Mouse (Mus musculus) heart, embryonic 10.5 days (tissue): ENCODE data around the gene Rpl39. TPM values are rescaled to one million over a fixed set of nuclear protein-coding genes. Genes with fewer than 3 reads are reported as not detected.
A peak's percentile ranks its signal among the peaks of the same experiment; 100 is the strongest.

Source experiments
- DNase-seq: peaks from one replicate; pipeline ENCODE4 v3.0.0-alpha.2; 2017; ENCODE audit warnings: low spot score
- H3K27ac ChIP-seq: fragments of 300-500 bp; sonication (generic); 2 replicates; pipeline ENCODE4 v1.5.1; 2016; ENCODE audit warnings: mild to moderate bottlenecking
- H3K27me3 ChIP-seq: fragments of 300-500 bp; sonication (generic); 2 replicates; pipeline ENCODE4 v1.6.1; 2016; ENCODE audit warnings: mild to moderate bottlenecking; ENCODE audit not compliant: poor library complexity, insufficient read depth, severe bottlenecking
- H3K36me3 ChIP-seq: fragments of 300-500 bp; sonication (generic); 2 replicates; pipeline ENCODE4 v1.6.1; 2016; ENCODE audit warnings: mild to moderate bottlenecking, moderate library complexity
- H3K4me1 ChIP-seq: fragments of 300-500 bp; sonication (generic); 2 replicates; pipeline ENCODE4 v1.6.1; 2016; ENCODE audit warnings: mild to moderate bottlenecking
- H3K4me3 ChIP-seq: fragments of 300-500 bp; sonication (generic); 2 replicates; pipeline ENCODE4 v1.5.1; 2016; ENCODE audit warnings: mild to moderate bottlenecking, moderate library complexity
- H3K9me3 ChIP-seq: fragments of 300-500 bp; sonication (generic); 2 replicates; pipeline ENCODE4 v1.6.1; 2016; ENCODE audit warnings: mild to moderate bottlenecking, moderate library complexity
- WGBS: fragments of 180-500 bp; shearing (Covaris S2); methylation state at CpG from one replicate; pipeline ENCODE4 v1.1.7; 2016; 5-methylcytosine and 5-hydroxymethylcytosine counted together
- polyA plus RNA-seq: library from polyadenylated mRNA; unstranded; fragments of >200 nt; fragmentation: Nextera tagmentation; extraction: Ambion mirVana; gene quantifications from 2 replicates; pipeline ENCODE4 v1.2.1, GENCODE M21; 2016

The Rpl39 gene
- polyA plus RNA-seq, 1 experiment from 2014 or later, result 381 TPM

GRCm38 (mm10) chrX:37048066-37048889, 36.9 kb downstream of the Rpl39 start, which contains the start of gene Sowahd:
Gene Sowahd (plus strand): TSS chrX:37048845.
- Histone ChIP-seq H3K27me3 (peaks cover 86% of the 10 kb centered on the region), H3K4me1 (peaks cover 12% of the 10 kb centered on the region; the same call in 1 of the 2 replicates), H3K27ac (no peak within 1 kb of the TSS), H3K4me3 (peak within 1 kb of the TSS; percentile 50), H3K9me3 (no peaks in the 10 kb centered on the region), H3K36me3 (no peaks in the 10 kb centered on the region)
- WGBS, result 9% methylated on average over 38 of the region's 38 CpGs
- DNase-seq, result no peak

DNA sequence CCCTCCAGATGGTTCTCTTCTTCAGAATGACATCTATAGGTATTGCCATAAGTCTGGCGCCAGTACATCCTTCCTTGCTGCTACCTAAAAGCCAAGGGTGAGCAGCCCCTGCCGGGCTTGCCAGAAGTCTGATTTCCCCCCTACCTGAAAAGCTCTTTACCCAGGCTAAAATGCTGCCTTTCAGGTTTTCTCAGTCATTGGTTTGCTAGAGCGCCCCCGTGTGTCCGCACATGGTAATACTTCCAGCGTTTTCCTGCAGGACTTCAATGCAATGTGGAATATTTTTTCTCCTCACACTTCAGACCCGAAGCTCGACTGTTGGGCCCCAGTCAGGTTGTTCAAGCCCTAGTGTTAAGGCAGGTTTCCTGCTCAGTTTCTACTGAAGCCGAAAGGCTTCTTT, 42.5 kb downstream of the Rpl39 start:
- no peak overlapping the region for H3K27ac ChIP-seq
- H3K4me3 ChIP-seq, result no peak overlapping the region
- no peaks in the 10 kb centered on the region for H3K36me3 ChIP-seq
- 22% methylated on average over 9 of the region's 9 CpGs for WGBS
- no peaks in the 10 kb centered on the region for H3K4me1 ChIP-seq
- peaks cover 31% of the 10 kb centered on the region for H3K27me3 ChIP-seq
- no peak for DNase-seq
- no peaks in the 10 kb centered on the region for H3K9me3 ChIP-seq

Other genes with a start within 250 kb of the Rpl39 start
- 122 and 126 TPM in 2 replicates for gene Ube2a, start 211.5 kb downstream of the Rpl39 start, polyA plus RNA-seq
- gene C330007P06Rik, start 211.3 kb downstream of the Rpl39 start, polyA plus RNA-seq, result 21.9 and 26.5 TPM in 2 replicates
- 1.2 and 1.9 TPM in 2 replicates for gene Nkrf, start 182.5 kb downstream of the Rpl39 start, polyA plus RNA-seq
- 14.9 and 19.0 TPM in 2 replicates for gene Sept6, start 93.6 kb downstream of the Rpl39 start, polyA plus RNA-seq
- 1.8 and 2.3 TPM in 2 replicates for gene Sowahd, start 36.6 kb downstream of the Rpl39 start, polyA plus RNA-seq
- 11.2 and 15.3 TPM in 2 replicates for gene Upf3b, start 24.9 kb upstream of the Rpl39 start, polyA plus RNA-seq
- gene Nkap, start 41.4 kb upstream of the Rpl39 start, polyA plus RNA-seq, result 12.8 and 13.6 TPM in 2 replicates
- gene Akap14, start 83.4 kb upstream of the Rpl39 start, polyA plus RNA-seq, result not detected in 2 replicates
- 466 and 555 TPM in 2 replicates for gene Ndufa1, start 105.8 kb upstream of the Rpl39 start, polyA plus RNA-seq
- gene Rnf113a1, start 105.8 kb upstream of the Rpl39 start, polyA plus RNA-seq, result 7.8 and 8.5 TPM in 2 replicates
- gene Gm9, start 125.6 kb upstream of the Rpl39 start, polyA plus RNA-seq, result not detected in 2 replicates
- gene Rhox1, start 136.9 kb upstream of the Rpl39 start, polyA plus RNA-seq, result not detected in 2 replicates
- not detected in 2 replicates for gene Rhox2a, start 159.6 kb upstream of the Rpl39 start, polyA plus RNA-seq
- not detected in 2 replicates for gene Rhox3a, start 164.5 kb upstream of the Rpl39 start, polyA plus RNA-seq
- gene Rhox4a, start 179.9 kb upstream of the Rpl39 start, polyA plus RNA-seq, result not detected in 2 replicates